24 mouse cellular contexts compared by ENCODE assay signal in the genomic region with DNA sequence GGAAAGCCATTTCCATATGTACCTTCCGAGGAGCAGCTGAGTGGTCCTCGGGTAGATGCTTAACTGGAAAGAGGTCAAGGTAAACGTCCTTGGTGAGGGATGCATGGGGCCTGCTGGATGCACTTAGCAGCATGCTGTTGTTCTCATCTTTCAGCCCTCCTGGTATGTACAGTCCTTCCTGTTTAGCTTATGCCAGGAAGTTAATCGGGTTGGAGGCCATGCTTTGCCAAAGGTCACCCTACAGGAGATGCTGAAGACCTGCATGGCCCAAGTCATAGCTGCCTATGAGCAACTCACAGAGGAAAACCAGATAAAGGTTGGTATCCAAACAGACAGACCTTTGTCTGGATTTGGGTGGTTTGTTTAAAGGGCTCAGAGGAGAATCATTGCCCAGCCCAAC. TPM values are rescaled to one million over a fixed set of nuclear protein-coding genes. Genes with fewer than 3 reads are reported as not detected.
A peak's percentile ranks its signal among the peaks of the same experiment; 100 is the strongest.
DNase-seq lines count a peak whose midpoint lies in the region; ATAC-seq and TF ChIP-seq lines count a peak whose summit lies in the region.
"Had no signal": no experiment of that assay in that cellular context is flagged by ENCODE, and none has a peak within 500 bp of the region (broad histone marks: within the 10 kb centered on the region; RNA-seq: fewer than 3 reads in every experiment).

No protein-coding gene starts in this region.

- peaks cover 48% of the 10 kb centered on the region for H3K4me1 ChIP-seq in cerebellum, adult 2 months (ENCODE audit: control insufficient read depth, insufficient read depth, low read length)
- H3K4me1 ChIP-seq in forebrain, embryonic 15.5 days: peaks cover 30% of the 10 kb centered on the region
- H3K4me1 ChIP-seq in forebrain, postnatal 0 days (ENCODE audit: insufficient read depth): no peaks in the 10 kb centered on the region
- H3K4me1 ChIP-seq in neural tube, embryonic 14.5 days (ENCODE audit: control insufficient read depth, insufficient read depth, low read length): no peaks in the 10 kb centered on the region
- H3K4me1 ChIP-seq in neural tube, embryonic 15.5 days: peaks cover 8% of the 10 kb centered on the region
- H3K4me1 ChIP-seq: intestine, embryonic 15.5 days had no signal

- TF ChIP-seq CTCF in cerebellum, adult 2 months (IDR thresholded peaks at IDR 0.05; ENCODE audit: borderline replicate concordance, insufficient read depth, low read depth, low read length): no peak
- TF ChIP-seq CTCF in forebrain, postnatal 0 days (IDR thresholded peaks at IDR 0.05; ENCODE audit: low read depth): no peak
- TF ChIP-seq CTCF in layer of hippocampus, adult 2 months (conservative IDR thresholded peaks at IDR 0.05): no peak

- no peak overlapping the region for H3K4me3 ChIP-seq in cerebellum, adult 2 months (replicated peaks; ENCODE audit: insufficient read depth, low read depth, low read length)
- no peak overlapping the region for H3K4me3 ChIP-seq in forebrain, embryonic 15.5 days
- no peak overlapping the region for H3K4me3 ChIP-seq in forebrain, postnatal 0 days (ENCODE audit: low read depth, low read length)
- no peak overlapping the region for H3K4me3 ChIP-seq in layer of hippocampus, adult 2 months
- no peak overlapping the region for H3K4me3 ChIP-seq in neural tube, embryonic 14.5 days (ENCODE audit: low read depth, low read length)
- H3K4me3 ChIP-seq in neural tube, embryonic 15.5 days (replicated peaks): no peak overlapping the region
- H3K4me3 ChIP-seq: forebrain, embryonic 10.5 days; gastrocnemius, adult 2 months; intestine, embryonic 15.5 days had no signal

- H3K9me3 ChIP-seq in forebrain, embryonic 15.5 days: no peaks in the 10 kb centered on the region
- H3K9me3 ChIP-seq in forebrain, postnatal 0 days (ENCODE audit: low read length): no peaks in the 10 kb centered on the region
- no peaks in the 10 kb centered on the region for H3K9me3 ChIP-seq in neural tube, embryonic 14.5 days (ENCODE audit: control insufficient read depth, low read length)
- H3K9me3 ChIP-seq in neural tube, embryonic 15.5 days (replicated peaks): no peaks in the 10 kb centered on the region
- H3K9me3 ChIP-seq: forebrain, embryonic 10.5 days; G1E; intestine, embryonic 15.5 days had no signal

- peak overlapping the region; percentile 59 for H3K27ac ChIP-seq in cerebellum, adult 2 months (ENCODE audit: insufficient read depth, low read length)
- H3K27ac ChIP-seq in forebrain, embryonic 15.5 days (replicated peaks): 0 out of 2 replicates have a peak overlapping the region, but pooled peaks have one; percentile 11
- no peak overlapping the region for H3K27ac ChIP-seq in forebrain, postnatal 0 days (ENCODE audit: low read depth, low read length)
- peak overlapping the region; percentile 47; the same call in 1 of the 2 replicates for H3K27ac ChIP-seq in layer of hippocampus, adult 2 months
- H3K27ac ChIP-seq in neural tube, embryonic 14.5 days (ENCODE audit: low read depth, low read length): no peak overlapping the region
- H3K27ac ChIP-seq in neural tube, embryonic 15.5 days (replicated peaks): no peak overlapping the region
- H3K27ac ChIP-seq: forebrain, embryonic 10.5 days; hindbrain, embryonic 14.5 days; intestine, embryonic 15.5 days had no signal

- no peak overlapping the region for H3K9ac ChIP-seq in forebrain, embryonic 15.5 days (replicated peaks)
- H3K9ac ChIP-seq in forebrain, postnatal 0 days: no peak overlapping the region
- 0 out of 2 replicates have a peak overlapping the region, but pooled peaks have one; percentile 11 for H3K9ac ChIP-seq in neural tube, embryonic 14.5 days (replicated peaks; ENCODE audit: low read depth, low read length)
- no peak overlapping the region for H3K9ac ChIP-seq in neural tube, embryonic 15.5 days (replicated peaks)
- H3K9ac ChIP-seq: hindbrain, embryonic 14.5 days; intestine, embryonic 15.5 days had no signal

- H3K27me3 ChIP-seq in cerebellum, adult 2 months (ENCODE audit: control insufficient read depth, insufficient read depth, low read length): no peaks in the 10 kb centered on the region
- H3K27me3 ChIP-seq in forebrain, embryonic 15.5 days: no peaks in the 10 kb centered on the region
- H3K27me3 ChIP-seq in forebrain, postnatal 0 days (ENCODE audit: insufficient read depth, low read length): no peaks in the 10 kb centered on the region
- H3K27me3 ChIP-seq in neural tube, embryonic 14.5 days (ENCODE audit: control insufficient read depth, insufficient read depth, low read length): no peaks in the 10 kb centered on the region
- H3K27me3 ChIP-seq in neural tube, embryonic 15.5 days (replicated peaks): no peaks in the 10 kb centered on the region
- H3K27me3 ChIP-seq: CH12.LX; intestine, embryonic 15.5 days; Patski had no signal

- peaks cover 95% of the 10 kb centered on the region for H3K36me3 ChIP-seq in forebrain, embryonic 15.5 days
- H3K36me3 ChIP-seq in forebrain, postnatal 0 days (ENCODE audit: insufficient read depth): peaks cover 89% of the 10 kb centered on the region
- H3K36me3 ChIP-seq in neural tube, embryonic 14.5 days (ENCODE audit: control insufficient read depth, insufficient read depth, low read length): peaks cover 77% of the 10 kb centered on the region
- H3K36me3 ChIP-seq in neural tube, embryonic 15.5 days: peaks cover 99% of the 10 kb centered on the region

- no peak for ATAC-seq in forebrain, embryonic 15.5 days (replicated peaks)
- ATAC-seq in forebrain, postnatal 0 days: no peak
- no peak for ATAC-seq in neural tube, embryonic 14.5 days (ENCODE audit: low read depth)
- ATAC-seq in neural tube, embryonic 15.5 days (ENCODE audit: low FRiP score): no peak
- ATAC-seq: forebrain, embryonic 14.5 days; intestine, embryonic 15.5 days; Patski had no signal

- DNase-seq in cerebellum, adult 2 months: peak in 1 of 2 experiments; percentile 31
- DNase-seq in cerebellum, adult 11 months: no peak
- DNase-seq in forebrain, postnatal 0 days: no peak
- no peak for DNase-seq in layer of hippocampus, adult 2 months (ENCODE audit: low spot score in 2 of 2)
- DNase-seq in layer of hippocampus, adult 9-11 months: no peak
- DNase-seq: B cell, adult 2 months; gastrocnemius, adult 2 months; gastrocnemius, postnatal 14 days; heart, adult 11 months; kidney, adult 11 months had no signal

- WGBS in cerebellum, adult 2 months: 5% methylated on average over 4 of the region's 4 CpGs
- 89% methylated on average over 4 of the region's 4 CpGs for WGBS in forebrain, embryonic 15.5 days
- WGBS in forebrain, postnatal 0 days: 74% methylated on average over 4 of the region's 4 CpGs
- WGBS in neural tube, embryonic 14.5 days: 77% methylated on average over 4 of the region's 4 CpGs
- WGBS in neural tube, embryonic 15.5 days: 77% methylated on average over 4 of the region's 4 CpGs

- H3K4me2 ChIP-seq in forebrain, embryonic 15.5 days (replicated peaks): no peak overlapping the region
- H3K4me2 ChIP-seq in forebrain, postnatal 0 days (ENCODE audit: low read depth): no peak overlapping the region
- no peak overlapping the region for H3K4me2 ChIP-seq in neural tube, embryonic 14.5 days (ENCODE audit: low read depth, low read length)
- H3K4me2 ChIP-seq in neural tube, embryonic 15.5 days: no peak overlapping the region
- H3K4me2 ChIP-seq: heart, embryonic 11.5 days; hindbrain, embryonic 14.5 days; intestine, embryonic 15.5 days had no signal

- no peak for TF ChIP-seq POLR2A in cerebellum, adult 2 months (IDR thresholded peaks at IDR 0.05; ENCODE audit: borderline replicate concordance, insufficient read depth, low read length)

RNA-seq across cellular contexts. Expression of a gene that starts 7.3 kb away (rescaled TPM):
- 13.0 and 14.1 TPM in 2 replicates for polyA plus RNA-seq in cerebellum, adult 2 months (2012; rRNA removed)
- 39.6 and 42.2 TPM in 2 replicates for polyA plus RNA-seq in forebrain, embryonic 15.5 days (2015; fragmentation: Nextera tagmentation; extraction: Ambion mirVana)
- 36.9 and 48.2 TPM in 2 replicates for total RNA-seq in forebrain, postnatal 0 days (2014; rRNA removed)
- polyA plus RNA-seq in forebrain, postnatal 0 days (2015; fragmentation: Nextera tagmentation; extraction: Ambion mirVana): 33.1 and 39.1 TPM in 2 replicates
- 10 to 100 TPM; 21.7 to 23.1 TPM for total RNA-seq in layer of hippocampus, adult 2 months (2021)
- 23.5 and 24.4 TPM in 2 replicates for polyA plus RNA-seq in neural tube, embryonic 14.5 days (2014; fragmentation: Nextera tagmentation; extraction: Ambion mirVana)
- polyA plus RNA-seq in neural tube, embryonic 15.5 days (2015; fragmentation: Nextera tagmentation; extraction: Ambion mirVana): 27.7 and 30.4 TPM in 2 replicates

RNA-seq across cellular contexts. Expression of a gene that starts 8.3 kb away (rescaled TPM):
- 84.0 and 87.5 TPM in 2 replicates for polyA plus RNA-seq in cerebellum, adult 2 months (2012; rRNA removed)
- 36.9 and 37.6 TPM in 2 replicates for polyA plus RNA-seq in forebrain, embryonic 15.5 days (2015; fragmentation: Nextera tagmentation; extraction: Ambion mirVana)
- total RNA-seq in forebrain, postnatal 0 days (2014; rRNA removed): 37.2 and 48.8 TPM in 2 replicates
- 25.3 and 28.6 TPM in 2 replicates for polyA plus RNA-seq in forebrain, postnatal 0 days (2015; fragmentation: Nextera tagmentation; extraction: Ambion mirVana)
- 10 to 100 TPM; 59.5 to 63.2 TPM for total RNA-seq in layer of hippocampus, adult 2 months (2021)
- polyA plus RNA-seq in neural tube, embryonic 14.5 days (2014; fragmentation: Nextera tagmentation; extraction: Ambion mirVana): 35.0 and 36.3 TPM in 2 replicates
- 31.1 and 35.1 TPM in 2 replicates for polyA plus RNA-seq in neural tube, embryonic 15.5 days (2015; fragmentation: Nextera tagmentation; extraction: Ambion mirVana)

RNA-seq across cellular contexts. Expression of a gene that starts 26.7 kb away (rescaled TPM):
- polyA plus RNA-seq in cerebellum, adult 2 months (2012; rRNA removed): 32.5 and 32.9 TPM in 2 replicates
- 47.1 and 47.2 TPM in 2 replicates for polyA plus RNA-seq in forebrain, embryonic 15.5 days (2015; fragmentation: Nextera tagmentation; extraction: Ambion mirVana)
- 37.6 and 38.7 TPM in 2 replicates for total RNA-seq in forebrain, postnatal 0 days (2014; rRNA removed)
- polyA plus RNA-seq in forebrain, postnatal 0 days (2015; fragmentation: Nextera tagmentation; extraction: Ambion mirVana): 54.7 and 58.9 TPM in 2 replicates
- total RNA-seq in layer of hippocampus, adult 2 months (2021): 10 to 100 TPM; 26.4 to 29.1 TPM
- 41.4 and 45.3 TPM in 2 replicates for polyA plus RNA-seq in neural tube, embryonic 14.5 days (2014; fragmentation: Nextera tagmentation; extraction: Ambion mirVana)
- 37.8 and 40.1 TPM in 2 replicates for polyA plus RNA-seq in neural tube, embryonic 15.5 days (2015; fragmentation: Nextera tagmentation; extraction: Ambion mirVana)

RNA-seq across cellular contexts. Expression of a gene that starts 27.0 kb away (rescaled TPM):
- 10.1 and 10.5 TPM in 2 replicates for polyA plus RNA-seq in cerebellum, adult 2 months (2012; rRNA removed)
- 25.2 and 27.6 TPM in 2 replicates for polyA plus RNA-seq in forebrain, embryonic 15.5 days (2015; fragmentation: Nextera tagmentation; extraction: Ambion mirVana)
- total RNA-seq in forebrain, postnatal 0 days (2014; rRNA removed): 34.2 and 36.7 TPM in 2 replicates
- polyA plus RNA-seq in forebrain, postnatal 0 days (2015; fragmentation: Nextera tagmentation; extraction: Ambion mirVana): 23.4 and 25.7 TPM in 2 replicates
- 10 to 100 TPM; 13.2 to 16.2 TPM for total RNA-seq in layer of hippocampus, adult 2 months (2021)
- polyA plus RNA-seq in neural tube, embryonic 14.5 days (2014; fragmentation: Nextera tagmentation; extraction: Ambion mirVana): 23.1 and 27.6 TPM in 2 replicates
- 21.6 and 21.8 TPM in 2 replicates for polyA plus RNA-seq in neural tube, embryonic 15.5 days (2015; fragmentation: Nextera tagmentation; extraction: Ambion mirVana)

RNA-seq across cellular contexts. Expression of a gene that starts 38.1 kb away (rescaled TPM):
- 3.3 and 4.0 TPM in 2 replicates for polyA plus RNA-seq in cerebellum, adult 2 months (2012; rRNA removed)
- 85.6 and 102 TPM in 2 replicates for polyA plus RNA-seq in forebrain, embryonic 15.5 days (2015; fragmentation: Nextera tagmentation; extraction: Ambion mirVana)
- total RNA-seq in forebrain, postnatal 0 days (2014; rRNA removed): 19.9 and 32.2 TPM in 2 replicates
- polyA plus RNA-seq in forebrain, postnatal 0 days (2015; fragmentation: Nextera tagmentation; extraction: Ambion mirVana): 23.1 and 27.1 TPM in 2 replicates
- 10 to 100 TPM; 22.0 to 23.2 TPM for total RNA-seq in layer of hippocampus, adult 2 months (2021)
- 9.9 and 14.2 TPM in 2 replicates for polyA plus RNA-seq in neural tube, embryonic 14.5 days (2014; fragmentation: Nextera tagmentation; extraction: Ambion mirVana)
- 11.6 and 14.0 TPM in 2 replicates for polyA plus RNA-seq in neural tube, embryonic 15.5 days (2015; fragmentation: Nextera tagmentation; extraction: Ambion mirVana)
- total RNA-seq: CH12.LX; gastrocnemius, adult 2 months; gastrocnemius, postnatal 14 days; heart, adult 8-10 months; heart, postnatal 25 days had no signal
- polyA plus RNA-seq: G1E; heart, postnatal 0 days had no signal

Comparison
In these comparisons a context has a peak if more than half of its experiments do, and no peak if none do; other contexts are left out.
1. H3K27ac ChIP-seq: peak in cerebellum, adult 2 months (single experiment), forebrain, embryonic 15.5 days (single experiment) and layer of hippocampus, adult 2 months (single experiment); none in forebrain, postnatal 0 days (single experiment), neural tube, embryonic 14.5 days (single experiment) and neural tube, embryonic 15.5 days (single experiment).